Mouse (Mus musculus): Measurements from ENCODE around the gene Ccl22. TPM values are rescaled to one million over a fixed set of nuclear protein-coding genes. Genes with fewer than 3 reads are reported as not detected.

Gene Ccl22
- polyA plus RNA-seq, 1 experiment: not detected

DNA sequence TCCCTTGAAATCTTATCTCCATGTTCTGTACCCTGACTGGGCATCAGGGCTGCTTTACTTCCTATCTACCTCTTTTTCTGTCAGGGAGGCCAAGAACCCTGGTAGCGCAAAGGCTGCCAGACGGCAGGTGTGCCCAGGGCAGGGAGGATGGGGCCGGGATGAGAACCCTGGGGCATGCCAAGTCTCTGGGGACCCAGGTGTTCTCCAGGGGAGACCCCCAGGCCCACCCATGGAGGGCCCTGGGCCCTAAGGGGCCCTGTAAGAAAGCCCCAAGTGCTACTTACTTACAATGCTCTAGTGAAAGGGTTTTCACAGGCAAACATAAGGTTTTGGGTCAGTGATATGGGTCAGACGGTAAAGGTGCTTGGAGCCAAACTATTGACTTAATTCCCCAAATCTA, 3.7 kb upstream of the Ccl22 start:
- H3K79me2 ChIP-seq (ENCODE audit: control insufficient read depth, insufficient read depth): no peaks in the 10 kb centered on the region

DNA sequence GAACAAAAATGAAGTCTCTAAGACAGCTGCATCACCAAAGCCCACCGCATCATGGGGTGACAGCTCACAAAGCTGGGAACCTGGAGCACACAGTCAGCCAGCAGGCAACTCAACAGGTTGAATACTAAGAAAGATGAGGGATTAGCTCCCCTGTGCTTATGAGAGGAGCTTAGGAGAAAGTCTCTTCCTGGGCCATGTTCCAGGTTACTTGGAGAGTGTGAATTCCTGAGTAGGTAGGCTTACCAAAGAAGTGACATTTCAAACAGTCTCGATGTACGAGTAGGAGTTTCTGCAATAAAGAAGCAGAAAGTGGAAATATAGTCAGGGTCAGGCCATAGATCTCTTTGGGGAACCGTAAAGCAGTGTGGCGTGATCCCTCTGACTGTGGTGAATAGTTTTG, 906 bp upstream of the Ccl22 start:
- H3K79me2 ChIP-seq (ENCODE audit: control insufficient read depth, insufficient read depth): no peaks in the 10 kb centered on the region
- H3K4me3 ChIP-seq: no peak overlapping the region
- H3ac ChIP-seq (ENCODE audit: control insufficient read depth, insufficient read length): no peak overlapping the region
- TF ChIP-seq SRF (IDR thresholded peaks at IDR 0.05; ENCODE audit: control insufficient read depth, insufficient read length, low read depth): no peak
- TF ChIP-seq MYOD1 (IDR thresholded peaks at IDR 0.05; ENCODE audit: control insufficient read depth in 1 of 3, insufficient read length in 2 of 3, low read depth in 2 of 3): no peak
- TF ChIP-seq E2F4 (IDR thresholded peaks at IDR 0.05; ENCODE audit: insufficient read depth): no peak
- TF ChIP-seq TCF12 (IDR thresholded peaks at IDR 0.05; ENCODE audit: insufficient read depth, poor library complexity, severe bottlenecking): no peak
- TF ChIP-seq POLR2A (IDR thresholded peaks at IDR 0.05; ENCODE audit: insufficient read length, low read depth): no peak
- TF ChIP-seq REST (IDR thresholded peaks at IDR 0.05; ENCODE audit: insufficient read depth, insufficient read length): no peak
- no peak for TF ChIP-seq CEBPB (IDR thresholded peaks at IDR 0.05; ENCODE audit: insufficient read depth, poor library complexity, severe bottlenecking)
- no peak for TF ChIP-seq POLR2AphosphoS2 (IDR thresholded peaks at IDR 0.05; ENCODE audit: insufficient read length, low read depth)
- TF ChIP-seq USF1 (IDR thresholded peaks at IDR 0.05; ENCODE audit: low read depth): no peak
- TF ChIP-seq MYOG (IDR thresholded peaks at IDR 0.05; ENCODE audit: control insufficient read depth in 1 of 3, insufficient read depth in 1 of 3, insufficient read length in 2 of 3, low read depth in 2 of 3): no peak
- no peak for TF ChIP-seq TCF3 (IDR thresholded peaks at IDR 0.05; ENCODE audit: insufficient read length, low read depth)
- TF ChIP-seq MAX (IDR thresholded peaks at IDR 0.05; ENCODE audit: low read depth): no peak
- no peaks in the 10 kb centered on the region for H3K27me3 ChIP-seq (ENCODE audit: control insufficient read depth, insufficient read depth, insufficient read length)
- no peak overlapping the region for H3K4me2 ChIP-seq (ENCODE audit: low read depth)
- no peaks in the 10 kb centered on the region for H3K36me3 ChIP-seq (ENCODE audit: control insufficient read depth, insufficient read depth)

More for the DNA sequence above, 3.7 kb upstream of the Ccl22 start:
- H3K36me3 ChIP-seq (ENCODE audit: control insufficient read depth, insufficient read depth): no peaks in the 10 kb centered on the region
- no peak overlapping the region for H3K4me3 ChIP-seq
- no peak overlapping the region for H3K4me2 ChIP-seq (ENCODE audit: low read depth)
- no peak overlapping the region for H3ac ChIP-seq (ENCODE audit: control insufficient read depth, insufficient read length)
- no peak for TF ChIP-seq TCF12 (IDR thresholded peaks at IDR 0.05; ENCODE audit: insufficient read depth, poor library complexity, severe bottlenecking)
- TF ChIP-seq USF1 (IDR thresholded peaks at IDR 0.05; ENCODE audit: low read depth): no peak
- TF ChIP-seq MYOG (IDR thresholded peaks at IDR 0.05; ENCODE audit: control insufficient read depth in 1 of 3, insufficient read depth in 1 of 3, insufficient read length in 2 of 3, low read depth in 2 of 3): no peak
- no peak for TF ChIP-seq POLR2AphosphoS2 (IDR thresholded peaks at IDR 0.05; ENCODE audit: insufficient read length, low read depth)
- TF ChIP-seq TCF3 (IDR thresholded peaks at IDR 0.05; ENCODE audit: insufficient read length, low read depth): no peak
- no peaks in the 10 kb centered on the region for H3K27me3 ChIP-seq (ENCODE audit: control insufficient read depth, insufficient read depth, insufficient read length)

GRCm38 (mm10) chr8:94744972-94745371, 418 bp upstream of the Ccl22 start:
- TF ChIP-seq MYOD1 (IDR thresholded peaks at IDR 0.05; ENCODE audit: control insufficient read depth in 1 of 3, insufficient read length in 2 of 3, low read depth in 2 of 3): no peak
- TF ChIP-seq TCF3 (IDR thresholded peaks at IDR 0.05; ENCODE audit: insufficient read length, low read depth): no peak
- no peak for TF ChIP-seq TCF12 (IDR thresholded peaks at IDR 0.05; ENCODE audit: insufficient read depth, poor library complexity, severe bottlenecking)
- no peak for TF ChIP-seq REST (IDR thresholded peaks at IDR 0.05; ENCODE audit: insufficient read depth, insufficient read length)
- no peak for TF ChIP-seq MYOG (IDR thresholded peaks at IDR 0.05; ENCODE audit: control insufficient read depth in 1 of 3, insufficient read depth in 1 of 3, insufficient read length in 2 of 3, low read depth in 2 of 3)
- TF ChIP-seq USF1 (IDR thresholded peaks at IDR 0.05; ENCODE audit: low read depth): no peak
- TF ChIP-seq POLR2AphosphoS2 (IDR thresholded peaks at IDR 0.05; ENCODE audit: insufficient read length, low read depth): no peak
- no peak for TF ChIP-seq E2F4 (IDR thresholded peaks at IDR 0.05; ENCODE audit: insufficient read depth)
- TF ChIP-seq MAX (IDR thresholded peaks at IDR 0.05; ENCODE audit: low read depth): no peak
- no peak for TF ChIP-seq CEBPB (IDR thresholded peaks at IDR 0.05; ENCODE audit: insufficient read depth, poor library complexity, severe bottlenecking)
- no peak for TF ChIP-seq SRF (IDR thresholded peaks at IDR 0.05; ENCODE audit: control insufficient read depth, insufficient read length, low read depth)
- TF ChIP-seq POLR2A (IDR thresholded peaks at IDR 0.05; ENCODE audit: insufficient read length, low read depth): no peak
- no peak overlapping the region for H3K4me2 ChIP-seq (ENCODE audit: low read depth)
- no peaks in the 10 kb centered on the region for H3K27me3 ChIP-seq (ENCODE audit: control insufficient read depth, insufficient read depth, insufficient read length)
- no peak overlapping the region for H3K4me3 ChIP-seq
- H3K36me3 ChIP-seq (ENCODE audit: control insufficient read depth, insufficient read depth): no peaks in the 10 kb centered on the region
- H3ac ChIP-seq (ENCODE audit: control insufficient read depth, insufficient read length): no peak overlapping the region
- no peaks in the 10 kb centered on the region for H3K79me2 ChIP-seq (ENCODE audit: control insufficient read depth, insufficient read depth)

DNA sequence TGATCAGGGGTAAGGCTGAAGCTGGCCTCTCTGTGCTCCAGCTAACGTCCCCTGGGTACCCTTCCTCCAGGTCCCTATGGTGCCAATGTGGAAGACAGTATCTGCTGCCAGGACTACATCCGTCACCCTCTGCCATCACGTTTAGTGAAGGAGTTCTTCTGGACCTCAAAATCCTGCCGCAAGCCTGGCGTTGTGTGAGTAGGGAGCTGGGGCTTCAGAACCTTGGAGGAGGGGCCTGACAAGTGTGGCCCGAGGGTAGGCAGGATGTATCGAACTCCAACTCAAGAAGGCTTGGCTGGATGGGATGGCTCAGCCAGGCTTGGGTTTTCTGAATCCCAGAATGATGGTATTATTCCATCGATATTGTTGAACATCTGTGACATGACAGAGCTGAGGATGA, 1.4 kb downstream of the Ccl22 start:
- Histone ChIP-seq H3ac (ENCODE audit: control insufficient read depth, insufficient read length) (no peak overlapping the region), H3K27me3 (ENCODE audit: control insufficient read depth, insufficient read depth, insufficient read length) (no peaks in the 10 kb centered on the region), H3K4me2 (ENCODE audit: low read depth) (no peak overlapping the region), H3K36me3 (ENCODE audit: control insufficient read depth, insufficient read depth) (no peaks in the 10 kb centered on the region), H3K4me3 (no peak overlapping the region), H3K79me2 (ENCODE audit: control insufficient read depth, insufficient read depth) (no peaks in the 10 kb centered on the region)
- TF ChIP-seq SRF (IDR thresholded peaks at IDR 0.05; ENCODE audit: control insufficient read depth, insufficient read length, low read depth) (no peak), MAX (IDR thresholded peaks at IDR 0.05; ENCODE audit: low read depth) (no peak), TCF12 (IDR thresholded peaks at IDR 0.05; ENCODE audit: insufficient read depth, poor library complexity, severe bottlenecking) (no peak), MYOD1 (IDR thresholded peaks at IDR 0.05; ENCODE audit: control insufficient read depth in 1 of 3, insufficient read length in 2 of 3, low read depth in 2 of 3) (no peak), E2F4 (IDR thresholded peaks at IDR 0.05; ENCODE audit: insufficient read depth) (no peak), MYOG (IDR thresholded peaks at IDR 0.05; ENCODE audit: control insufficient read depth in 1 of 3, insufficient read depth in 1 of 3, insufficient read length in 2 of 3, low read depth in 2 of 3) (no peak), TCF3 (IDR thresholded peaks at IDR 0.05; ENCODE audit: insufficient read length, low read depth) (no peak), USF1 (IDR thresholded peaks at IDR 0.05; ENCODE audit: low read depth) (no peak), REST (IDR thresholded peaks at IDR 0.05; ENCODE audit: insufficient read depth, insufficient read length) (no peak), CEBPB (IDR thresholded peaks at IDR 0.05; ENCODE audit: insufficient read depth, poor library complexity, severe bottlenecking) (no peak), POLR2AphosphoS2 (IDR thresholded peaks at IDR 0.05; ENCODE audit: insufficient read length, low read depth) (no peak), POLR2A (IDR thresholded peaks at IDR 0.05; ENCODE audit: insufficient read length, low read depth) (no peak)

DNA sequence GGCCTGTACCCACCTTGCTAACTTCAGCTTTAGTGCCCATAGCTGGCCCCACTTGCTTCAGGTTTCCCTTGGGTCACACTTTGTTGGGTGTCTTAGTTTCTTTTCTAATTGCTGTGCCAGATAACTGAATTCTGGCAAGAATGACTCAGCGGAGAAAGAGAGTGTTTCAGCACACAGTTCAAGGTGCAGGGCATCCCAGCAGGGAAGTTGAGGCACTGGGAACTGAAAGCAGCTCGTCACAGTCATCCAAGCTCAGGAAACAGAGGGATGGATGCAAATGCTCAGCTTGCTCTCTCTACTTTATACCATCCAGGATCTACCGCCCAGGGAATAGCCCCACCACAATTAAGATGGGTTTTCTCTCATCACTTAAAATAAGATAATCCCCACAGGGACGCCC, 3.0 kb downstream of the Ccl22 start:
- H3K36me3 ChIP-seq (ENCODE audit: control insufficient read depth, insufficient read depth): no peaks in the 10 kb centered on the region
- no peak overlapping the region for H3ac ChIP-seq (ENCODE audit: control insufficient read depth, insufficient read length)
- H3K4me3 ChIP-seq: no peak overlapping the region
- H3K79me2 ChIP-seq (ENCODE audit: control insufficient read depth, insufficient read depth): no peaks in the 10 kb centered on the region
- no peak overlapping the region for H3K4me2 ChIP-seq (ENCODE audit: low read depth)
- TF ChIP-seq MAX (IDR thresholded peaks at IDR 0.05; ENCODE audit: low read depth) (no peak), POLR2A (IDR thresholded peaks at IDR 0.05; ENCODE audit: insufficient read length, low read depth) (no peak), MYOG (IDR thresholded peaks at IDR 0.05; ENCODE audit: control insufficient read depth in 1 of 3, insufficient read depth in 1 of 3, insufficient read length in 2 of 3, low read depth in 2 of 3) (no peak), E2F4 (IDR thresholded peaks at IDR 0.05; ENCODE audit: insufficient read depth) (no peak), CEBPB (IDR thresholded peaks at IDR 0.05; ENCODE audit: insufficient read depth, poor library complexity, severe bottlenecking) (no peak), REST (IDR thresholded peaks at IDR 0.05; ENCODE audit: insufficient read depth, insufficient read length) (no peak), POLR2AphosphoS2 (IDR thresholded peaks at IDR 0.05; ENCODE audit: insufficient read length, low read depth) (no peak), USF1 (IDR thresholded peaks at IDR 0.05; ENCODE audit: low read depth) (no peak), TCF12 (IDR thresholded peaks at IDR 0.05; ENCODE audit: insufficient read depth, poor library complexity, severe bottlenecking) (no peak), TCF3 (IDR thresholded peaks at IDR 0.05; ENCODE audit: insufficient read length, low read depth) (no peak), SRF (IDR thresholded peaks at IDR 0.05; ENCODE audit: control insufficient read depth, insufficient read length, low read depth) (no peak), MYOD1 (IDR thresholded peaks at IDR 0.05; ENCODE audit: control insufficient read depth in 1 of 3, insufficient read length in 2 of 3, low read depth in 2 of 3) (no peak)
- H3K27me3 ChIP-seq (ENCODE audit: control insufficient read depth, insufficient read depth, insufficient read length): no peaks in the 10 kb centered on the region
